Mouse (Mus musculus) olfactory bulb, adult 2 months (tissue): Measurements from ENCODE around the gene Slit3.

ENCODE experiments used
- CTCF ChIP-seq: fragments of 200-500 bp; IDR thresholded peaks from 2 replicates; pipeline ENCODE4 v1.5.1; 2012; ENCODE audit warnings: low read depth, mild to moderate bottlenecking, low read length, moderate library complexity; ENCODE audit not compliant: insufficient read depth
- POLR2A ChIP-seq: fragments of 200-500 bp; IDR thresholded peaks from 2 replicates; pipeline ENCODE4 v1.6.1; 2012; ENCODE audit warnings: mild to moderate bottlenecking, low read depth, low read length, moderate library complexity; ENCODE audit not compliant: insufficient read depth

DNA sequence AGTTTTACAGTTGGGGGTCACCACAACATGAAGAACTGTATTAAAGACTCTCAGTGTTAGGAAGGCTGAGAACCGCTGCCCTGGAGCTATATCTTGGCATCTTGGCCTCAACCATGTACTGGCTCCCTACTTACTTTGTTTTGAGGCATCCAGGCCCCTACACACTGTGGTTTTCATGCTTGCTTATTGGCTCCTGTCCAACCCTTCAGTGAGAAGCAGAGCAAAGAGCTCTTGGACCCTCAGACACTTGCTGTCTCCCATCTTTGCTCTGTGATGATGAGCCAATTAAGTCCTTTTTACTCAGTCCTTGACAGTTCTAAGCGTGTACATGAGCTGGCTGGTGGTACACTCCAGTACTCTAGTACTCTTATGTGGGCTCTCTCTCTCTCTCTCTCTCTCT is 177.5 kb downstream of the Slit3 start:
- TF ChIP-seq POLR2A = no peak
- no peak for TF ChIP-seq CTCF
